Mouse (Mus musculus): Measurements from ENCODE around the gene Eif1ad. TPM values are rescaled to one million over a fixed set of nuclear protein-coding genes. Genes with fewer than 3 reads are reported as not detected.
A peak's percentile ranks its signal among the peaks of the same experiment; 100 is the strongest.
"Not testable (repeated sequence)": the region's sequence is repeated elsewhere in the genome, so short reads cannot be mapped to it uniquely, and the experiment has no call there.

Eif1ad gene
- polyA plus RNA-seq, 1 experiment from 2014 or later: 36.7 TPM

DNA sequence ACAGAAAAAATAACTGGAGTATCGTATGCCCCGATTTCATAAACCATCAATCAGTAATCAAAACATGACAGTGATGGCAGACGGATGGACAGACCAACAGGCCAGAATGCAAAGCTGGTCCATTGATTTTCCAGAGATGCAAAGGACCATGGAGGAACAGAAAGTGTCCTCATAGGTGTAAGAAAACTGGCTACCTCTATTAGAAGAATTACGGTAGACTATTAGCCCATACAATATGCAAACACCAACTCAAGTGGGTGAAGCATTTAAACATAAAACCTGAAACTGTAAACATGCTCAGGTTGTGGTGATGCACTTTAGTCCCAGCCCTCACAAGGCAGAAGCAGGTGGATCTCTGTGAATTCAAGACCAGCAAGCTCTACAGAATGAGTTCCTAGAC, 28.8 kb downstream of the Eif1ad start:
- CTCF ChIA-PET: no interaction called here
- no peaks in the 10 kb centered on the region for H3K27me3 ChIP-seq
- no peak for TF ChIP-seq CTCF (IDR thresholded peaks at IDR 0.05)
- in situ Hi-C loops (cut with MboI; ENCODE audit: low pct_unique_long_range_greater_than_20kb): no loop called here
- ATAC-seq: no peak
- POLR2A ChIA-PET: no interaction called here
- DNase-seq (ENCODE audit: low read depth, low spot score): no peak

- POLR2A ChIA-PET; ATAC-seq; H3K27me3 ChIP-seq; DNase-seq (ENCODE audit: low read depth, low spot score); in situ Hi-C loops (cut with MboI; ENCODE audit: low pct_unique_long_range_greater_than_20kb): not testable (repeated sequence)
- CTCF ChIA-PET: interaction anchor here (0.8 kb wide), 1 partner anchor 8 kb away, joined by 4 read pairs; no protein-coding TSS in a partner anchor
Observed at GRCm38 (mm10) chr19:5401073-5401472, 34.5 kb downstream of the Eif1ad start.

GRCm38 (mm10) chr19:5402293-5402692, 35.8 kb downstream of the Eif1ad start, which contains the start of gene Tsga10ip:
Tsga10ip (minus strand) TSS chr19:5402526.
- ATAC-seq: no peak
- no peak for DNase-seq (ENCODE audit: low read depth, low spot score)
- no peaks in the 10 kb centered on the region for H3K27me3 ChIP-seq
- TF ChIP-seq CTCF (IDR thresholded peaks at IDR 0.05): no peak
- ChIA-PET CTCF (interaction anchor here (0.9 kb wide), 1 partner anchor 8 kb away, joined by 3 read pairs; no protein-coding TSS in a partner anchor), POLR2A (interaction anchor here (0.7 kb wide), 1 partner anchor 29 kb away, joined by 3 read pairs; no protein-coding TSS in a partner anchor)
- in situ Hi-C loops (cut with MboI; ENCODE audit: low pct_unique_long_range_greater_than_20kb): no loop called here

DNA sequence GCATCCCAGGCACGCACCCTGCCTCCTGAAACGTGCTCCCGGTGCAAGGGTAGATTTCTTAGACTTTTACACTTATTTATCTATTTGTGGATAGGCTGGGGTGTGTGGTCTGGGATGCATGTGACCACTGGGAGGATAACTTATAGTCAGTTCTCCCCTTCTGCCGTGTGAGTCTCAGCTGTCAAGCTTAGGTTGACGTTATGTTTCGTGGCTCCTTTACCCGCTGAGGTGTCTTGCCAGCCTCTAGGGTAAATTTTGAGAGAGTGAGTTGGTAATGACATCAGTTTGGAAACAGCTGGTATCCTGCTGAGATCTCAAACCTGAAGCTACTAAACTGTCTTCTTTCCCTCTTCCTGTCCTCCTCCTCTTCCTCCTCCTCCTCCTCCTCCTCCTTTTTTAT, 39.4 kb downstream of the Eif1ad start:
- no peak for TF ChIP-seq CTCF (IDR thresholded peaks at IDR 0.05)
- ATAC-seq (no peak), DNase-seq (ENCODE audit: low read depth, low spot score) (no peak)
- POLR2A ChIA-PET: interaction anchor here (0.8 kb wide), 1 partner anchor 19 kb away, joined by 4 read pairs; the partner anchor contains the start of genes AI837181 and Drap1
- no peaks in the 10 kb centered on the region for H3K27me3 ChIP-seq
- CTCF ChIA-PET: no interaction called here
- in situ Hi-C loops (cut with MboI; ENCODE audit: low pct_unique_long_range_greater_than_20kb): no loop called here

DNA sequence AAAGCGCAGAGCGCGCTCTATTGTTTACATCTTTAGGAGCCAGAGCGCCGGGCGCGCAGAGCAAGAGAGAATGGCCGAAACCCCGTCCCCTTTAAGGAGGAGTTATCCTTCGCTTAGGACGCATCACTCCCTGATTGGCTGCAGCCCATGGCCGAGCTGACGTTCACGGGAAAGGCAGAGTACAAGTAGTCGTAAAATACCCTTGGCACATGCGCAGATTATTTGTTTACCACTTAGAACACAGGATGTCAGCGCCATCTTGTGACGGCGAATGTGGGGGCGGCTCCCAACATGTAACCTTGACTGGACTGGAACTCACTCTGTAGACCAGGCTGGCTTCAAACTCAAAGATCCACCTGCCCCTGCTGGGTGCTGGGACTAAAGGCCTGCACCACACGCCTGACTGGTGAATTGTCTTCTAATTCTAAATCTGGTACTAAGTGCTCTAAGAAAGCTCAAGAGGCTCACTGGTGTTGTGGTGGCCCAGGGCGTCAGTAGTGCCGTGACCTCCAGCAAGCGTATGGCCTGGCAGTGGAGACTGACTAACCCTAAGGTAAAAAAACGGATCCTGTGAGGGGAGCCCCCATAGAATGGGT, 40.1 kb downstream of the Eif1ad start:
- in situ Hi-C loops (cut with MboI; ENCODE audit: low pct_unique_long_range_greater_than_20kb); ATAC-seq; DNase-seq (ENCODE audit: low read depth, low spot score); POLR2A ChIA-PET; H3K27me3 ChIP-seq: not testable (repeated sequence)
- CTCF ChIA-PET: interaction anchor here (0.8 to 1.8 kb wide), 4 partner anchors 11 to 25 kb away, joined by 3 to 6 read pairs (median 4); no protein-coding TSS in a partner anchor

GRCm38 (mm10) chr19:5407133-5407532, 40.6 kb downstream of the Eif1ad start:
- ChIA-PET POLR2A (no interaction called here), CTCF (interaction anchor here (0.8 to 1.8 kb wide), 4 partner anchors 11 to 24 kb away, joined by 3 to 6 read pairs (median 4); no protein-coding TSS in a partner anchor)
- peak; percentile 66 for TF ChIP-seq CTCF (IDR thresholded peaks at IDR 0.05)
- H3K27me3 ChIP-seq: no peaks in the 10 kb centered on the region
- no peak for DNase-seq (ENCODE audit: low read depth, low spot score)
- no peak for ATAC-seq
- in situ Hi-C loops (cut with MboI; ENCODE audit: low pct_unique_long_range_greater_than_20kb): no loop called here

GRCm38 (mm10) chr19:5408057-5409001, 41.8 kb downstream of the Eif1ad start:
- ATAC-seq: no peak
- in situ Hi-C loops (cut with MboI; ENCODE audit: low pct_unique_long_range_greater_than_20kb): no loop called here
- no peaks in the 10 kb centered on the region for H3K27me3 ChIP-seq
- CTCF ChIA-PET: interaction anchor here (0.8 to 1.8 kb wide), 3 partner anchors 11 to 21 kb away, joined by 3 to 6 read pairs (median 4); no protein-coding TSS in a partner anchor
- POLR2A ChIA-PET: interaction anchor here (1.1 kb wide), 2 partner anchors 16 to 17 kb away, joined by 3 to 4 read pairs; no protein-coding TSS in a partner anchor
- no peak for TF ChIP-seq CTCF (IDR thresholded peaks at IDR 0.05)
- DNase-seq (ENCODE audit: low read depth, low spot score): no peak

DNA sequence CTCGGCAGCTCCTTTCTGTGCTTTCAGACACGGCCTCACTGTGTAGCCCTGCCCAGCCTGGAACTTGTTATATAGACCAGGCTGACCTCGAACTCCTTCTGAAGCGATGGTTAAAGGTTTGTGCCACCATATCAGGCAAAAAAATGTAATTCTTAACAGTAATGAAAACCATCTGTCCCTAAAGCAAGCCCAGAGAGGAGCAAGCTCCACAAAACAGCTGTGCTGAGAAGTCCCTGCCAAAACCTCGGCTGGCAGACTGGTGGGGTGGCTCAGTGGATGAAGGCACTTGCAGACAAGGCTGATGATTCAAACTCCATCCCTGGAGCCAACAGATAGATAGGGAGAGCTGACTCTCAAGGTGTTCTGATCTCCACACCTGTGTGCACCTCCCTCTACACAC, 42.5 kb downstream of the Eif1ad start:
- CTCF ChIA-PET: interaction anchor here (0.8 to 1.0 kb wide), 2 partner anchors 10 to 20 kb away, joined by 3 to 4 read pairs; no protein-coding TSS in a partner anchor
- in situ Hi-C loops (cut with MboI; ENCODE audit: low pct_unique_long_range_greater_than_20kb): no loop called here
- TF ChIP-seq CTCF (IDR thresholded peaks at IDR 0.05): no peak
- POLR2A ChIA-PET: interaction anchor here (0.8 to 1.1 kb wide), 3 partner anchors 13 to 17 kb away, joined by 3 to 4 read pairs (median 3); no protein-coding TSS in a partner anchor
- DNase-seq (ENCODE audit: low read depth, low spot score) (no peak), ATAC-seq (no peak)
- no peaks in the 10 kb centered on the region for H3K27me3 ChIP-seq

- no peak for DNase-seq (ENCODE audit: low read depth, low spot score)
- no peak for TF ChIP-seq CTCF (IDR thresholded peaks at IDR 0.05)
- ChIA-PET CTCF (interaction anchor here (0.9 to 1.4 kb wide), 2 partner anchors 9 to 10 kb away, joined by 3 to 4 read pairs; partner anchors contain the start of gene Tsga10ip), POLR2A (no interaction called here)
- in situ Hi-C loops (cut with MboI; ENCODE audit: low pct_unique_long_range_greater_than_20kb): no loop called here
- no peak for ATAC-seq
- H3K27me3 ChIP-seq: no peaks in the 10 kb centered on the region
Observed at GRCm38 (mm10) chr19:5410641-5411040, 44.1 kb downstream of the Eif1ad start.

DNA sequence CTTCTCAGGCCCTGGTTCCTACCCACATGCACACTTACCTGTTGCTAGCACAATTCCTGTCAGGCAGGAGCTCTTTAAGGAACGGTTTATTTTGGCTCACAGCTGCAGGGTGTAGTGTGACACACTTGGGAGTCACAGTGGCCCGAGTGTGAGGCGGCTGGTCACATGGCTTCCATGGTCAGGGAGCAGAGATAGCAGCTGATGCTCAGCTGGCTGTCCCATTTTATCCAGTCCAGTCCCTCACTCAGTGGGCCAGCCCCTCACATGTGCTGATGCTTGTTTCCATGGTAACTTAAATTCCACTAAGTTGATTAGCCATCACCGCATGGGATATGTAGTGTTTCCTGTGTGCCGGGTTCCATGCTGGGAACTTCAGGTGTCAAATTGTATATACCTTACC, 45.4 kb downstream of the Eif1ad start:
- ATAC-seq: no peak
- POLR2A ChIA-PET: interaction anchor here (1.2 kb wide), 1 partner anchor 13 kb away, joined by 4 read pairs; the partner anchor contains the start of genes AI837181 and Drap1
- no peak for TF ChIP-seq CTCF (IDR thresholded peaks at IDR 0.05)

More for the DNA sequence above, 45.4 kb downstream of the Eif1ad start:
- no peaks in the 10 kb centered on the region for H3K27me3 ChIP-seq
- no peak for DNase-seq (ENCODE audit: low read depth, low spot score)
- in situ Hi-C loops (cut with MboI; ENCODE audit: low pct_unique_long_range_greater_than_20kb): no loop called here
- CTCF ChIA-PET: no interaction called here

Measured in Patski (cell line).